Mouse (Mus musculus): ENCODE results near the gene Xrcc2.
A peak's percentile ranks its signal among the peaks of the same experiment; 100 is the strongest.
"Not testable (repeated sequence)": the region's sequence is repeated elsewhere in the genome, so short reads cannot be mapped to it uniquely, and the experiment has no call there.

Gene Xrcc2

DNA sequence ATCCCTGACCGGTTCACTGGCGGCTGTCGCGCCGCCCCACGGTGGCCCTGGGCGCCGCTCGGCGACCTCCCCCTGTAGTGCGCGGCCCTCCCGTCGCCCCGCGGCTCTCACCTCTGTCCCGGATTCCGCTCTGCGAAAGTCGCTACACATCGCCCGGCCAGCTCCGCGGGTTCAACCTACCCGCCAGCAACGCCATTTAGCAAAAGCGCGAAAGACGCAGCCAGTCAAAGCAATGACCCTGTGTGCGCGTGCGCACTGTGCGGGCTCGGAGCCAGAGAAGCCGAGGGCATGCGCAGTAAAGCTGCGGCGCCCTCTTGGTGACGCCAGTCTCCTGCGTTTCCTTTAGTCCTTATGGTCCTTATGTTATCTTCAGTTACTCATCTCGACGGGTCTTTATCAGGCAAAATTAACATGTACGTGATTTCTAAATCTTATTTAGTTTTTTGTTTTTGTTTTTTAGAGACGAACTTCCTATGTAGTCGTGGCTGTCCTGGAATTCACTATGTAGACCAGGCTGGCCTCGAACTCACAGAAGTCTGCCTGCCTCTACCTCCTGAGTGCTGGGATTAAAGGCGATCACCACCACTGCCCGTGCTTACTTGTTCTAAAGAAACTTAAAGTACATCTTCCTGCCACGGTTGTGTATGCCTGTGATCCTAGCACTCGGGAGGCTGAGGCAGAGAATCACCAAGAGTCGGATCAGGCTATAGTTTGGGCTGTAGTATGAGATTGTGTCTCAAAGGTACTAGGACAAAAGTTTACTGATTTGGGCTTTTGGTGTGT lies at the start of gene Xrcc2:
Gene Xrcc2, minus strand, starts transcription at position 259 of the 783 bp plus-strand sequence.
- DNase-seq (ENCODE audit: low spot score), result peak; percentile 94

DNA sequence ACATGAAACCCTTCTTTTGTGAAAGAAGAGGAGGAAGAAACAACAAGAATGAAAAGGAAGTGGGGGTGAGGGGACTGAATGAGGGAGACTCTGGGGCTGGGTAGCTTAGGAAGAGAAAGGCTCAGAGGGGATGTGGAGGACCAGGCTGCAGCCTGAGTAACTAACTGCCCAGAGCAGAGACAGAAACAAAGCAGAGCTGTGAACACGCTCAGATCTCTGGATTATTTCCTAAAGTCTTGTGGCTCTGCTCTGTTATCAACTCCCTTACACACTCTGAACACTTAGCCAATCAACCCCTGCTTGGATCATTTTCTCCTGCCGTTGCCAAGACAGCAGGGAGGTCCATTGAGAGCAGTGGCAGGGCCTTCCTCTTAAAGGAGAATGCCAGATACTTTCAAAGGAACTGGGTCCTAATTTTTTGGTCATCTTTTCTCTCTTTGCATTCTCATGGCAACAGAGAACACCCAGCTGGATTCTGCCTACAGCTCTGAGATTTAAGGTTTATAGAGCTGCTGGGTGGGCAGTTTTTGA lies 48.7 kb upstream of the Xrcc2 start:
- DNase-seq (ENCODE audit: low spot score), result peak; percentile 36

- DNase-seq (ENCODE audit: low spot score), result no peak
These were observed 48.1 kb upstream of the Xrcc2 start for GRCm38 (mm10) chr5:25753556-25754235.

- peak; percentile 27 for DNase-seq (ENCODE audit: low spot score)
These were observed 47.2 kb upstream of the Xrcc2 start for GRCm38 (mm10) chr5:25752862-25753261.

GRCm38 (mm10) chr5:25751552-25751951 lies 45.9 kb upstream of the Xrcc2 start:
- DNase-seq (ENCODE audit: low spot score), result peak; percentile 15

- DNase-seq (ENCODE audit: low spot score), result no peak
These were observed 43.0 kb upstream of the Xrcc2 start for GRCm38 (mm10) chr5:25748613-25749012.

- DNase-seq (ENCODE audit: low spot score), result no peak
These were observed 42.3 kb upstream of the Xrcc2 start for GRCm38 (mm10) chr5:25747904-25748303.

DNA sequence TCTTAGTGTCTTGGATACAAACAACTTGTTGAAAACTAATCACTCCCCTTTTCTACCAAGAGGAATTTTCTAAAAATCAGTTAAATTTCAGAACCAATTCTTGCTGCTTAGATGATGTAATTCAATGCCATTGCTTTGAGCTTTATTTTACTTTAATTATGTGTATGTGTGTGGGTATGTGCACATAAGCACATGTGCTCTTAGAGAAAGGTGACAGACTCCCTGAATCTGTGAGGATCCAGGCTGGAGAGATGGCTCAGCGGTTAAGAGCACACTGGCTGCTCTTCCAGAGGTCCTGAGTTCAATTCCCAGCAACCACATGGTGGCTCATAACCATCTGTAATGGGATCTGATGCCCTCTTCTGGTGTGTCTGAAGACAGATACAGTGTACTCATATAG lies 33.3 kb upstream of the Xrcc2 start:
- DNase-seq (ENCODE audit: low spot score), result not testable (repeated sequence)

DNA sequence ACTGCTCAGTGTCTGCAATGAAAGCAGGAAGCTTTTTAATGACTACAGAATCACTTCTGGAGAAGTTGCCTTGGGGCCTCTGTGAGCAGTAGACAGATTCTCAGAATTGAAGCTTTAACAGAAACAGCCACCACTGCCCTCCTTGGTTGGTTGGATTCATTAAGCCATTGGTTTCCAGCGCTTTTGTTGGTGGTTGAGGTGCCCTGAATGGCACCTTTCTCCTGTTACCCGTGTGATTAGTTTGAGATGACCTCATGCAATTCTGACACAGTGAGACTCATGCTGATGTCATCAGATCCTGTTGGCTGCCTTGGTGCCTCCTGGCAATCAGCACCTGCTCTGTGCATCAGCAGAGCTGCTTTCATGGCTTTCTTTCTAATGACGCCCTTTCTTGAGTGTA lies 32.8 kb upstream of the Xrcc2 start:
- no peak for DNase-seq (ENCODE audit: low spot score)

DNA sequence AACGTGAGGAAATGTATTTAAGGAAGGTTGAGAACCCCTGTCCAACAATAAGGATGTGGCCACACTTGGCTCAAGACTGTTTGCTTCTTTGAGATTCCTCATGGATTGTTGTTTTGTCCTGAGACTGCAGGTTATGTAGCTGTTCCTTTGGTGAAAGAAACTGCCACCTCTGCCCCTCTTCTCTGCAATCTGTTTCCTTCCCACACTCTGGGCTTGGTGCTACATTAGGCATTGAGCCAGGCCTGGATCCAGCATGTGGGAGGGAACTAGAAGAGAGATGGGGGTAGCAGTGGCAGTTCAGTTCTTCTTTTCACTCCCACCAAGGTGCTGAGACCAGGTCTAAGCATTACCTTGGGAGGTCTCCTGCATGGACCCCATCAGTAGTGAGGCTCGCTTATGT lies 30.2 kb upstream of the Xrcc2 start:
- no peak for DNase-seq (ENCODE audit: low spot score)

GRCm38 (mm10) chr5:25734318-25734717 lies 28.7 kb upstream of the Xrcc2 start:
- peak; percentile 10 for DNase-seq (ENCODE audit: low spot score)

DNA sequence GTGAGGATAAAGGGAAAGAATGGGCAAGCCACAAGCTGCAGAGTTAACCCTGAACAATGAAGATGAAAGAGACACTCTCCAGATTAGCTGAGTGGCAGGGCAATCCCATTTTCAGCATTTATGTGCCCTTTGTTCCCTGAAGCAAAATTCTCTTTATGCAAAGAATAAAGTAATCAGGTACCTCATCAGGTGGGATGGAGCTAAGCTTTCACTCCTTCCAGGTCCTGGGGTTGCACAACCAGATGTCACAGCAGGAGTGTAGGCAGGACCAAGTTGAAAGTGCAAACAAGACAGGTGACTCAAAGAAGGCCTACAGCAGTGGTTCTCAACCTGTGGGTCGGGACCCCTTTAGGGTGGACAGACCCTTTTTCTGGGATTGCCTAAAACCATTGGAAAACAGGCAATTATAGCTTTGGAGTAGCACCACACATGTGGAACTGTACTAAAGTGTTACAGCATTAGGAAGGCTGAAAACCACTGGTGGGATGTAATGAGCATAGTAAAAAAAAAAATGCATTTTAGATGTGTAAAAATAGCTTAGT lies 18.6 kb upstream of the Xrcc2 start:
- DNase-seq (ENCODE audit: low spot score), result no peak

DNA sequence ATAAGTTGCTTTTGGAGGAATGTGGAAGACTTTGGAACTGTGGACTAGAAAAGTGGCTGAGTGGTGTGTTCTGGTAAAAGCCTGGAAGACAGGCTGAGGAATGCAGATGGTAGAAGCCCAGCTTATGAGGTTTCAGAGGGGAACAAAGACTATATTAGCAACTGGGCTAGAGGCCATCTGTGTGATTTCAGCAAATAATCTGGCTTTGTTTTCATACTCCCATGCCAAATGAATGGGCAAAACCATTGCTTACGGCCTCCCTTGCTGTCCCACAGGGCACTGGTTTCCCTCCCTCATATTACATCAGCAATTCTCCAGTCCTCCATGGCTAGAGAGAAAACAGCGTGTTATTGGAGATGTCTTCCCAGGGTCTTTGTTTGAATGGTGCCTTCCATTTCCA lies 17.4 kb upstream of the Xrcc2 start:
- no peak for DNase-seq (ENCODE audit: low spot score)

- DNase-seq (ENCODE audit: low spot score), result no peak
These were observed 13.8 kb upstream of the Xrcc2 start for GRCm38 (mm10) chr5:25719390-25719789.

GRCm38 (mm10) chr5:25713001-25713706 lies 7.5 kb upstream of the Xrcc2 start:
- not testable (repeated sequence) for DNase-seq (ENCODE audit: low spot score)

DNA sequence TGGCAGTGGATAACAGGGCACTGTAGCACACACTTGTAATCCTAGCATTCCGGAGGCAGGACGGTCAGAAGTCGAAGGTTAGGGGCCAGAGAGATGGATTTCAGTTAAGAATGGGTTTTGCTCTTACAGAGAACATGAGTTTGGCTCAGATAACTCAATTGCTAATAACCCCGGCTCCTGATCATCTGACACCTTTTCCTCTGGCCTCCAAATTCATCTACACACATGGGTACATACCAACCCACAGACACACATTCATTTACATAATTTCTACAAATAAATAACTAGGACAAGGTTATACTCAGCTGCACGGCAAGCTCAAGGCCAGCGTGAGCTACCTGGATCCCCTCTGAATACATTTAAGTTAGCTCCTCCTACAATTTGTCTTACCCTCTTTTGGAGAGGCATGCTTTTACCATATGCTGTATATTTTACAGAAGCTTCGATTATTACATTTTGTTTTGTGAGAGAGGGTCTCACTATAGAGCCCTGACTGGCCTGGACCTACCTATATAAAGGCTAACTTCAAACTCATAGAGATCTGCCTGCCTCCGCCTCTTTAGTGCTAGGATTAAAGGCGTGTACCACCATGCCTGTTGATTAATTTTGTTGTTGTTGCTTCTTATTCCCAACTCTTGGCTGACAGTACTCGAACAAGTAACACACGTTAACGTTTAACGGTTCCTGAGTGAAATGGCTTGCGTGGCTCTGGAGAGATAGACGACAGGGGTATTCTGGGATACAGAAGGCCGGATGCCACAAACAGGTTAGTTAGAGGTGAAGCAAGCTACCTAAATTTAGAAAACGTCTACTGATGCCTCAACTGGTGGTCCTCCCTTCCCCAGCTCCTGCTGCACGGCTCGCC lies 691 bp downstream of the Xrcc2 start:
- no peak for DNase-seq (ENCODE audit: low spot score)

GRCm38 (mm10) chr5:25697941-25698340 lies 7.7 kb downstream of the Xrcc2 start:
- no peak for DNase-seq (ENCODE audit: low spot score)

DNA sequence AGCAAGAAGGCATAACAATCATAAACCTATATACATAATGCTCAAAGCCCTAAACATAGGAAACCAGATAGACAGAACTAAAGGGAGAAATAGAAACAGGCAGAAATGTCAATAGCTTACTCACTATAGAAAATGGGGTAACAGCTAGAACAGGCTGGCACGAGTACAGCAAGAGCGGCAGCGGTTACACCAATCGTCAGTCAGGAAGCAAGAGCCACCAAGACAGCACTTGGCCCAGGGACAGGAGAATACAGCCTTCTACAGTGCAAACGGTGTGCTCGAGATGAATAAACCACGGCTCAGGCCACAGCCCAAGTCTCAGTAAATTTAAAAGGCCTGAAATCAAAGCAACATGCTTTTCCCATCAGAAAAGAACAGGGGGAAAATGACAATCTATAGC lies 9.4 kb downstream of the Xrcc2 start:
- no peak for DNase-seq (ENCODE audit: low spot score)

GRCm38 (mm10) chr5:25695786-25696185 lies 9.8 kb downstream of the Xrcc2 start:
- DNase-seq (ENCODE audit: low spot score), result no peak

DNA sequence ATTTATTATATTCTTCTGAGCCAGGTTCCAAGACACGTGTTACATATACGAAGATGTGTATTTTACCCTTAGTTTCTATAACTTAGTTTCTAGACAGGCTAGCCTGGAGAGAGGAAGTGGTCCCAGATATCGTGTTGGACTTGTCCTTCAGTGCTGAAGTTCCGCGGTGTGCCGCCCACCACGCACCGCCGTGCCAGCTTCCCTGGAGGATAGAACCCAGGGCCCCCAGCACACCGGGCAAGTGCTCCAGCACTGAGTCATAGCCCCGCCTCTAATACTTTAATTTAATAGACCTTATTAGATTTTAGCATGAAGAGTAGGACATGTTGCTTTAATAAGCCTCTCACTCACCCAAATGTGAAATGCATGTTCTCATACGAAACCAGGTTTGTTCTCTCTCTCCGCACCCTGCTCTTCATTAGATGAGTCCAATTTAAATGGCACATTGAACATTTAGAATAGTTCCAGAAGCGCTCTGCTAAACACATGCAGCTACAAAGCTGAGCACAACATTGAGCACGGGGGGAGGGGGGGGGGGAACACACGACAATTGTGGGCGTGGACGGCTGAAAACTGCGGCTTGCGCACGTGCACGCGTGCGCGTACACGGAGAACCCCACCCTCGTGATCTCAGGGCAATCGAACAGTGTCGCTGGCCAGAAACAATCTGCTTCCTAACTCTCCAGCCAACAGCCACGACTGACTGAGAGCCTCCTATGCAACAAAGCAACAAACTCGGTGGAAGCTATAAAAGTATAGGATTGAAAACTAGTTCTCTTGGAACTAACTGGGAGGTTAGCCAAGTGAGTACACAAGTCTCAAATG lies 33.7 kb downstream of the Xrcc2 start:
- no peak for DNase-seq (ENCODE audit: low spot score)

DNA sequence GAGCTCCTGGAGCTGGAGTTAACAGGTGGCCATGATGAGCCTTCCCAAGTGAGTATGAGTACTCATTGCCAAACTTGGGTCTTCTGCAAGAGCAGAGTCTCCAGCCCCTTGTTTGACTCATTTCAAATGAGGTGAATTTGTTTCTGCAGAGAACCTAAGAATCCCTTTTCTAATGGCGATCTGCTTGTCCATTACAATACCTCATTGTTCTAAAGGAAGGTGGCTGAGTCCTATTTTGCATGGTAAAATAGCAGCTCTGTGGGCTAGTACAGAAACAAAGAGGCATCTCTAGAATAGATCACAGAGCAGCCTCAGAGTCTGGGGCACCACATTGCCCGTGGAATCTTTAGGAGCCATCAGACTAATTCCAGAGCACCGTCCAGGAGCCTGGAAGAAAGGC lies 34.6 kb downstream of the Xrcc2 start:
- no peak for DNase-seq (ENCODE audit: low spot score)

All from lung, postnatal 25 days (tissue).